In the genomic region with DNA sequence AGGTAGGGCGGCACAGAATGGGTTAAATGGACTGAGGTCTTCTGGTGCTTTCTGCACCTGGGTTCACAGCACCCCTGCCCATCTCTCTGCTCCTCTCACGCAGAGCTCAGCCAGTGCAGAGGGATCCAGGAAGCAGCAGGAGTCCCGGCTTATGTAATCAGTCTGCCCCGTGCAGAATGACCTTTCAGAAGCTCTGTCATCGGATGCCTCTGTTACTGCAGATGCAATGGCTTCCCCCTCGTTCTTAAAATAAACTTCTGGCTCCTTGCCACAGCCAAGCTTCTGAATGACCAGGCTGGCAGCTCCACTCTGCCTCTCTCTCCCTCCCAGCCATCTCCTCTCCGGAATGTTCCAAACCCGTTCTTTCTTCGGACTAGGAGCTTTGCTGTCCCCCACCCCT, we compare ENCODE assay signal across 9 mouse cellular contexts.
A peak's percentile ranks its signal among the peaks of the same experiment; 100 is the strongest.
DNase-seq lines count a peak whose midpoint lies in the region; ATAC-seq lines count a peak whose summit lies in the region.
"Had no signal": no experiment of that assay in that cellular context is flagged by ENCODE, and none has a peak within 500 bp of the region (broad histone marks: within the 10 kb centered on the region; RNA-seq: fewer than 3 reads in every experiment).

No protein-coding gene starts in this region.

- H3K27me3 ChIP-seq in stomach, embryonic 15.5 days (replicated peaks) = no peaks in the 10 kb centered on the region

- 0 out of 2 replicates have a peak overlapping the region, but pooled peaks have one; percentile 0 for H3K4me2 ChIP-seq in stomach, embryonic 15.5 days

- no peaks in the 10 kb centered on the region for H3K9me3 ChIP-seq in stomach, embryonic 15.5 days

- H3K27ac ChIP-seq in stomach, embryonic 15.5 days = no peak overlapping the region
- H3K27ac ChIP-seq: macrophage had no signal

- H3K4me1 ChIP-seq in stomach, embryonic 15.5 days = no peaks in the 10 kb centered on the region

- H3K36me3 ChIP-seq in stomach, embryonic 15.5 days = no peaks in the 10 kb centered on the region

- ATAC-seq in stomach, embryonic 15.5 days (ENCODE audit: insufficient read depth, low FRiP score, low read depth) = peak; percentile 74

- H3K4me3 ChIP-seq in stomach, embryonic 15.5 days (replicated peaks) = no peak overlapping the region

- WGBS in stomach, embryonic 15.5 days = 12% methylated on average over 9 of the region's 9 CpGs

- H3K9ac ChIP-seq in stomach, embryonic 15.5 days = no peak overlapping the region

- DNase-seq in adrenal gland, postnatal 14 days = peak; percentile 84
- DNase-seq in embryo, embryonic 11 days = peak; percentile 66
- peak; percentile 81 to 88 for DNase-seq in heart, adult 18-20 months
- DNase-seq in kidney, adult 11 months = peak; percentile 54
- peak; percentile 60 to 72 for DNase-seq in left cerebral cortex, postnatal 10 days (ENCODE audit: extremely low spot score in 1 of 2, low spot score in 2 of 2)
- DNase-seq in mesoderm, embryonic 11.5 days (ENCODE audit: low read depth, low spot score) = peak; percentile 61
- DNase-seq in spleen, postnatal 10 days (ENCODE audit: low spot score in 2 of 2) = no peak

- intact Hi-C loops in left cerebral cortex, postnatal 10 days (cut with DNase I) = no loop called here

Comparison
In these comparisons a context has a peak if more than half of its experiments do, and no peak if none do; other contexts are left out.
1. DNase-seq: peak in adrenal gland, postnatal 14 days (single experiment), embryo, embryonic 11 days (single experiment), heart, adult 18-20 months (2 of 2), kidney, adult 11 months (single experiment), left cerebral cortex, postnatal 10 days (2 of 2) and mesoderm, embryonic 11.5 days (single experiment); none in spleen, postnatal 10 days (0 of 2).